Mouse (Mus musculus) hindbrain, embryonic 15.5 days (tissue): ENCODE data around the gene Mrps9. TPM values are rescaled to one million over a fixed set of nuclear protein-coding genes. Genes with fewer than 3 reads are reported as not detected.

Experiments
- ATAC-seq: fragments of 200-750 bp; cut with Nextera tagmentation; 2 replicates; pipeline ENCODE4 v1.8.0; 2017; ENCODE audit warnings: low read depth, moderate number of reproducible peaks, moderate TSS enrichment; ENCODE audit not compliant: low FRiP score
- H3K27ac ChIP-seq: fragments of 300-500 bp; sonication (generic); replicated peaks from 2 replicates; pipeline ENCODE4 v1.5.1; 2015; ENCODE audit warnings: mild to moderate bottlenecking, inconsistent platforms
- H3K27me3 ChIP-seq: fragments of 300-500 bp; sonication (generic); 2 replicates; pipeline ENCODE4 v1.6.1; 2015; ENCODE audit warnings: control low read depth, inconsistent platforms
- H3K36me3 ChIP-seq: fragments of 300-500 bp; sonication (generic); 2 replicates; pipeline ENCODE4 v1.6.1; 2015; ENCODE audit warnings: control low read depth, inconsistent platforms
- H3K4me1 ChIP-seq: fragments of 300-500 bp; sonication (generic); replicated peaks from 2 replicates; pipeline ENCODE4 v1.6.1; 2015; ENCODE audit warnings: control low read depth, inconsistent platforms
- H3K4me2 ChIP-seq: fragments of 300-500 bp; sonication (generic); 2 replicates; pipeline ENCODE4 v1.6.1; 2015; ENCODE audit warnings: moderate library complexity, mild to moderate bottlenecking, inconsistent platforms
- H3K4me3 ChIP-seq: fragments of 300-500 bp; sonication (generic); 2 replicates; pipeline ENCODE4 v1.5.1; 2015; ENCODE audit warnings: mild to moderate bottlenecking, inconsistent platforms
- H3K9ac ChIP-seq: fragments of 300-500 bp; sonication (generic); 2 replicates; pipeline ENCODE4 v1.6.1; 2015; ENCODE audit warnings: inconsistent platforms
- H3K9me3 ChIP-seq: fragments of 300-500 bp; sonication (generic); 2 replicates; pipeline ENCODE4 v1.6.1; 2016; ENCODE audit warnings: control low read depth, inconsistent platforms
- WGBS: fragments of 180-500 bp; shearing (Covaris S2); methylation state at CpG from one replicate; pipeline ENCODE4 v1.1.7; 2015; 5-methylcytosine and 5-hydroxymethylcytosine counted together
- polyA plus RNA-seq: library from polyadenylated mRNA; unstranded; fragments of >200 nt; fragmentation: Nextera tagmentation; extraction: Ambion mirVana; gene quantifications from 2 replicates; pipeline ENCODE4 v1.2.1, GENCODE M21; 2015

Gene Mrps9
- polyA plus RNA-seq, 1 experiment from 2014 or later = 28.8 TPM

DNA sequence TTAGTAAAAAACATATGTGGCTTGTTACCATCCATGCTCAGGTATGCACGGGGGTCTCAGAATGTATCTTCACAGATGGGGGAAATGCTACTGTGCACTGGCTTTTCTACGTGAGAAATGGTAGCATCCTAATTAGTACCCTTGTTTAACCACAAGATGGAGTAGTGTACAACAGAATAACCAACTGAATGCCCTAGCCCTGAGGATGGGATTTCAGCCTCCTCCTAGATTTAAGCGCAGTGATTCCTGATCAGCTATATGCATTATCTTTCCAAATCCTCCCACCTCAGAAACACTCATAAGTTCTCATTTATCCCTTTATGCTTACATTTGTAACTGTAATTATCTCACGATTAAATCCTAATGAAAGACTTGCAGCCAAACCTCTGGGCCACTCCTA is 64.0 kb downstream of the Mrps9 start:
- Histone ChIP-seq H3K4me3 (no peak overlapping the region), H3K9ac (no peak overlapping the region), H3K36me3 (no peaks in the 10 kb centered on the region), H3K4me2 (no peak overlapping the region), H3K27me3 (no peaks in the 10 kb centered on the region), H3K4me1 (no peaks in the 10 kb centered on the region), H3K27ac (no peak overlapping the region), H3K9me3 (0 out of 2 replicates have a peak, but pooled peaks cover 2% of the 10 kb centered on the region)
- 9% methylated on average over 4 of the region's 4 CpGs for WGBS
- ATAC-seq = peak; percentile 87

DNA sequence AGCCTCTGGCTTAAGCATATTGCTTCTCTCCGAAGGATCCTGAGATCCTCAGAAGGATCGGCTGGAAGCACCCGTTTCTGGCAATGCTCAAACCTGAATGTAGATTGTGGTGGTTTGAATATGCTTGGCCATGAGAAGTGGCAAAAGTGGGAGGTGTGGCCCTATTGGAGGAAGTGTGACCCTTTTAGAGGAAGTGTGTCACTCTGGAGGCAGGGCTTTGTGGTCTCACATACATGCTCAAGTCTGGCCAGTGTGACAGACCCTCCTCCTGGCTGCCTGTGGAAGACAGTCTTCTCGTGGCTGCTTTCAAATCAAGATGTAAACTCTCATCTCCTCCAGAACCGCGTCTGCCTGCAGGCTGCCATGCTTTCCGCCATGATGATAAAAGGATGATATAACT is 65.7 kb downstream of the Mrps9 start:
- Histone ChIP-seq H3K4me3 (no peak overlapping the region), H3K4me2 (no peak overlapping the region), H3K27me3 (no peaks in the 10 kb centered on the region), H3K27ac (no peak overlapping the region), H3K36me3 (no peaks in the 10 kb centered on the region), H3K4me1 (no peaks in the 10 kb centered on the region), H3K9ac (no peak overlapping the region), H3K9me3 (0 out of 2 replicates have a peak, but pooled peaks cover 5% of the 10 kb centered on the region)
- 84% methylated on average over 7 of the region's 7 CpGs for WGBS
- ATAC-seq = no peak

DNA sequence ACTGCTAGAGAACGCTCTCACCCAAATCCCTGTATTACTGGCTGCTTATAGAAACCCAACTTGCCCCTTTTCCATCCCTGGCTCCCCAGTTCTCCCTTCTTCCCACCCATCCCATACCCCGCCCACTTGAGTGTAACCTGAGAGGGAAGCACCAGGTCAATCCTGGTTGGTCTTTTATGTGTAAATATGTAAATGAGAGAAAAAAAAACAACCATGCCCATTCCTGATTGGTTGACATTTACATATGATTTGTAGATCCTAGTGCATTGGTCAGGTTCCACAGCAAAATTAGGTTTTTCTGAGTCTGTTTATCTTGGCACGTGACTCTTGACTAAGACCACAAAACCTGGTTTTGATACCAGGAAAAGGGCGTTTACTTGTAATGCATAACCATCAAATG is 66.9 kb downstream of the Mrps9 start:
- Histone ChIP-seq H3K27ac (no peak overlapping the region), H3K9ac (no peak overlapping the region), H3K9me3 (0 out of 2 replicates have a peak, but pooled peaks cover 5% of the 10 kb centered on the region), H3K36me3 (no peaks in the 10 kb centered on the region), H3K27me3 (no peaks in the 10 kb centered on the region), H3K4me1 (no peaks in the 10 kb centered on the region), H3K4me3 (no peak overlapping the region), H3K4me2 (no peak overlapping the region)
- 18% methylated on average over 4 of the region's 4 CpGs for WGBS
- no peak for ATAC-seq

- Histone ChIP-seq H3K36me3 (no peaks in the 10 kb centered on the region), H3K9me3 (0 out of 2 replicates have a peak, but pooled peaks cover 5% of the 10 kb centered on the region), H3K4me1 (peaks cover 6% of the 10 kb centered on the region), H3K27ac (no peak overlapping the region), H3K27me3 (no peaks in the 10 kb centered on the region), H3K4me3 (no peak overlapping the region), H3K9ac (no peak overlapping the region), H3K4me2 (no peak overlapping the region)
- 25% methylated on average over 5 of the region's 5 CpGs for WGBS
- no peak for ATAC-seq
Measured at GRCm38 (mm10) chr1:42923924-42924323, 72.9 kb downstream of the Mrps9 start.

GRCm38 (mm10) chr1:42933613-42934012 is 82.6 kb downstream of the Mrps9 start:
- H3K4me3 ChIP-seq = no peak overlapping the region
- WGBS = 90% methylated on average over 1 of the region's 1 CpGs
- no peak overlapping the region for H3K9ac ChIP-seq
- H3K27ac ChIP-seq = no peak overlapping the region
- H3K27me3 ChIP-seq = no peaks in the 10 kb centered on the region
- H3K36me3 ChIP-seq = no peaks in the 10 kb centered on the region
- H3K4me2 ChIP-seq = no peak overlapping the region
- no peaks in the 10 kb centered on the region for H3K9me3 ChIP-seq
- no peaks in the 10 kb centered on the region for H3K4me1 ChIP-seq
- no peak for ATAC-seq

DNA sequence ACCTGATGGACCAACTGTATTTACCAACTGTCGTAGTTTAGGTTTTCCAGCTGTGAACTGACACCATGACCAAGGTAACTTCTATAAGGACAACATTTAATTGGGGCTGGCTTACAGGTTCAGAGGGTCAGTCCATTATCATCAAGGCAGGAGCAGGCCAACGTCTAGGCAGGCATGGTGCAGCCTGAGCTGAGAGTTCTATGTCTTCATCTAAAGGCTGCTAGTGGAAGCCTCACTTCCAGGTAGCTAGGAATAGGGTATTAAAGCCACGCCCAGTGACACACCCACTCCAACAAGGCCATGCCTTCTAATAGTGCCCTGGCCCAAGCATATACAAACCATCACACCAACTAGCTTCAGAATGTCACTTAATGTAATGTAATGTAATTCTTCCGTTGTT is 97.5 kb downstream of the Mrps9 start:
- WGBS = 84% methylated on average over 4 of the region's 4 CpGs
- no peaks in the 10 kb centered on the region for H3K27me3 ChIP-seq

GRCm38 (mm10) chr1:42952734-42953481 is 101.9 kb downstream of the Mrps9 start, which contains the start of gene Gpr45:
Gene Gpr45, plus strand, starts transcription at chr1:42952872.
- WGBS = 1% methylated on average over 49 of the region's 71 CpGs

More for the DNA sequence above, 97.5 kb downstream of the Mrps9 start:
- Histone ChIP-seq H3K4me1 (peaks cover 7% of the 10 kb centered on the region; the same call in 1 of the 2 replicates), H3K4me2 (no peak overlapping the region), H3K4me3 (no peak overlapping the region), H3K9ac (no peak overlapping the region), H3K9me3 (no peaks in the 10 kb centered on the region), H3K36me3 (no peaks in the 10 kb centered on the region), H3K27ac (no peak overlapping the region)
- no peak for ATAC-seq

DNA sequence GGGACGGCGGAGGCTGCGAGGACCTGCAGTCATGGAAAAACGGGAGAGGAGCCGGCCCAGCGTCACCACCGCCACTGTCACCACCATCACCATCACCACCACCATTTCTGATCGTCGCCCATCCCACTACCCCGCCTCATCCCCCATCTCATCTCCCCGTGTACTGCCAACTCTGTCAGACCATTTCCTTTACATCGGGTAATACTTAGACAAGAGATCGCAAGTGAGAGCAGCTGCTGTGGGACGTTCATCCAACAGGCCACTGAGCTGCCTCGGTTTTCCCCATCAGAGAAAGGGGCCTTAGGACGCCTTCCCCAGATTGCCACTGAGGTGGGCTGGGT is 102.4 kb downstream of the Mrps9 start:
- H3K36me3 ChIP-seq = no peaks in the 10 kb centered on the region
- no peaks in the 10 kb centered on the region for H3K27me3 ChIP-seq
- H3K4me3 ChIP-seq = peak overlapping the region; percentile 90
- WGBS = 2% methylated on average over 14 of the region's 16 CpGs
- no peaks in the 10 kb centered on the region for H3K9me3 ChIP-seq
- H3K4me1 ChIP-seq = peaks cover 19% of the 10 kb centered on the region
- H3K27ac ChIP-seq = peak overlapping the region; percentile 91
- ATAC-seq = peak; percentile 54; the same call in 1 of the 2 replicates
- H3K4me2 ChIP-seq = peak overlapping the region; percentile 88
- peak overlapping the region; percentile 97 for H3K9ac ChIP-seq

More at GRCm38 (mm10) chr1:42952734-42953481, 101.9 kb downstream of the Mrps9 start, which contains the start of gene Gpr45:
- peak within 1 kb of the TSS; percentile 90 for H3K4me3 ChIP-seq
- peaks cover 19% of the 10 kb centered on the region for H3K4me1 ChIP-seq
- H3K9ac ChIP-seq = peak within 1 kb of the TSS; percentile 97
- peak within 1 kb of the TSS; percentile 91 for H3K27ac ChIP-seq
- H3K4me2 ChIP-seq = peak within 1 kb of the TSS; percentile 88
- H3K9me3 ChIP-seq = no peaks in the 10 kb centered on the region
- no peaks in the 10 kb centered on the region for H3K36me3 ChIP-seq
- H3K27me3 ChIP-seq = no peaks in the 10 kb centered on the region
- ATAC-seq = peak; percentile 87

Other genes with a start within 250 kb of the Mrps9 start
- gene Pou3f3, start 155.5 kb upstream of the Mrps9 start, polyA plus RNA-seq = 11.0 and 16.4 TPM in 2 replicates
- gene Gpr45, start 101.6 kb downstream of the Mrps9 start, polyA plus RNA-seq = 12.4 and 12.8 TPM in 2 replicates
- gene Tgfbrap1, start 247.4 kb downstream of the Mrps9 start, polyA plus RNA-seq = 15.1 and 16.4 TPM in 2 replicates
- 41.1 and 42.5 TPM in 2 replicates for gene AI597479, start 247.5 kb downstream of the Mrps9 start, polyA plus RNA-seq